Mouse (Mus musculus) kidney, embryonic 16.5 days (tissue): ENCODE results near the gene Akap12. TPM values are rescaled to one million over a fixed set of nuclear protein-coding genes. Genes with fewer than 3 reads are reported as not detected.

Experiments used
- polyA plus RNA-seq: library from polyadenylated mRNA; unstranded; fragments of >200 nt; fragmentation: Nextera tagmentation; extraction: Ambion mirVana; gene quantifications from 2 replicates; pipeline ENCODE4 v1.2.1, GENCODE M21; 2015

The Akap12 gene
- polyA plus RNA-seq, 1 experiment from 2014 or later: 92.7 TPM

Other genes with a start within 250 kb of the Akap12 start
- 17.9 and 19.0 TPM in 2 replicates for gene Zbtb2, start 121.7 kb downstream of the Akap12 start, polyA plus RNA-seq
- gene Rmnd1, start 166.0 kb downstream of the Akap12 start, polyA plus RNA-seq: 65.2 and 71.0 TPM in 2 replicates
- gene Armt1, start 166.1 kb downstream of the Akap12 start, polyA plus RNA-seq: 23.8 and 29.0 TPM in 2 replicates
- 2.2 and 3.9 TPM in 2 replicates for gene Ccdc170, start 216.1 kb downstream of the Akap12 start, polyA plus RNA-seq